Comparison of ENCODE assay signal across 7 mouse cellular contexts in genomic region chr4:141664799-141665198, GRCm38 (mm10). TPM values are rescaled to one million over a fixed set of nuclear protein-coding genes. Genes with fewer than 3 reads are reported as not detected.
A peak's percentile ranks its signal among the peaks of the same experiment; 100 is the strongest.
DNase-seq lines count a peak whose midpoint lies in the region; ATAC-seq and TF ChIP-seq lines count a peak whose summit lies in the region.

Plekhm2 (minus strand) TSS chr4:141664899.

- H3K9me3 ChIP-seq in forebrain, embryonic 14.5 days (replicated peaks; ENCODE audit: control insufficient read depth, low read length): no peaks in the 10 kb centered on the region
- H3K9me3 ChIP-seq in hindbrain, embryonic 12.5 days (replicated peaks): no peaks in the 10 kb centered on the region
- H3K9me3 ChIP-seq in liver, embryonic 14.5 days (ENCODE audit: control insufficient read depth, low read length): no peaks in the 10 kb centered on the region

- peaks cover 8% of the 10 kb centered on the region; the same call in 1 of the 2 replicates for H3K4me1 ChIP-seq in forebrain, embryonic 14.5 days (ENCODE audit: control insufficient read depth, insufficient read depth, low read length)
- peaks cover 19% of the 10 kb centered on the region for H3K4me1 ChIP-seq in hindbrain, embryonic 12.5 days
- peaks cover 7 to 11% of the 10 kb centered on the region in 2 experiments for H3K4me1 ChIP-seq in liver, embryonic 14.5 days (replicated peaks; ENCODE audit: control insufficient read depth in 2 of 2, insufficient read depth in 2 of 2, low read length in 1 of 2)

- H3K27ac ChIP-seq in forebrain, embryonic 14.5 days (ENCODE audit: low read depth, low read length): peak within 1 kb of the TSS; percentile 66
- H3K27ac ChIP-seq in hindbrain, embryonic 12.5 days: peak within 1 kb of the TSS; percentile 64
- no peak within 1 kb of the TSS for H3K27ac ChIP-seq in liver, embryonic 14.5 days

- ATAC-seq in forebrain, embryonic 14.5 days: no peak; the same call in 1 of the 2 replicates
- ATAC-seq in hindbrain, embryonic 12.5 days (ENCODE audit: low FRiP score): peak; percentile 30; the same call in 1 of the 2 replicates
- ATAC-seq in liver, embryonic 14.5 days (ENCODE audit: insufficient read depth): no peak

- no peak for DNase-seq in urinary bladder, adult 2 months (ENCODE audit: low spot score)
- DNase-seq in urinary bladder, adult 18-20 months (ENCODE audit: low spot score in 2 of 2): no peak
- DNase-seq in forebrain, embryonic 14.5 days (ENCODE audit: low spot score): no peak
- DNase-seq in liver, embryonic 14.5 days (ENCODE audit: low read depth in 3 of 3, low spot score in 3 of 3): no peak
- no peak for DNase-seq in urinary bladder, postnatal 14 days (ENCODE audit: low spot score)
- DNase-seq in right cerebral cortex, postnatal 25 days: no peak

- TF ChIP-seq EP300 in liver, embryonic 14.5 days (IDR thresholded peaks at IDR 0.05; ENCODE audit: low read depth): no peak

- TF ChIP-seq CTCF in liver, embryonic 14.5 days (IDR thresholded peaks at IDR 0.05; ENCODE audit: low read depth): no peak

- WGBS in forebrain, embryonic 14.5 days: 72% methylated on average over 8 of the region's 8 CpGs
- 76% methylated on average over 8 of the region's 8 CpGs for WGBS in hindbrain, embryonic 12.5 days
- 65% methylated on average over 8 of the region's 8 CpGs for WGBS in liver, embryonic 14.5 days (ENCODE audit: insufficient replicate concordance)

- peak within 1 kb of the TSS; percentile 91 for H3K9ac ChIP-seq in forebrain, embryonic 14.5 days (ENCODE audit: low read length)
- peak within 1 kb of the TSS; percentile 94 for H3K9ac ChIP-seq in hindbrain, embryonic 12.5 days
- peak within 1 kb of the TSS; percentile 75 for H3K9ac ChIP-seq in liver, embryonic 14.5 days (replicated peaks)

- peak within 1 kb of the TSS; percentile 70 for H3K4me2 ChIP-seq in forebrain, embryonic 14.5 days (ENCODE audit: low read length)
- H3K4me2 ChIP-seq in hindbrain, embryonic 12.5 days (replicated peaks): peak within 1 kb of the TSS; percentile 77
- H3K4me2 ChIP-seq in liver, embryonic 14.5 days (ENCODE audit: low read depth): peak within 1 kb of the TSS; percentile 99

- no peaks in the 10 kb centered on the region for H3K27me3 ChIP-seq in forebrain, embryonic 14.5 days (replicated peaks; ENCODE audit: control insufficient read depth, insufficient read depth, low read length)
- H3K27me3 ChIP-seq in hindbrain, embryonic 12.5 days: no peaks in the 10 kb centered on the region
- no peaks in the 10 kb centered on the region for H3K27me3 ChIP-seq in liver, embryonic 14.5 days (ENCODE audit: control insufficient read depth, insufficient read depth, low read length)

- peak within 1 kb of the TSS; percentile 80 for H3K4me3 ChIP-seq in forebrain, embryonic 14.5 days (ENCODE audit: low read depth, low read length)
- H3K4me3 ChIP-seq in hindbrain, embryonic 12.5 days: peak within 1 kb of the TSS; percentile 79
- H3K4me3 ChIP-seq in liver, embryonic 14.5 days (ENCODE audit: insufficient read depth in 1 of 2, low read depth in 2 of 2, low read length in 2 of 2): peak within 1 kb of the TSS; percentile 58 to 74

- H3K36me3 ChIP-seq in forebrain, embryonic 14.5 days (ENCODE audit: control insufficient read depth, insufficient read depth, low read length): peaks cover 15% of the 10 kb centered on the region
- peaks cover 18% of the 10 kb centered on the region; the same call in 1 of the 2 replicates for H3K36me3 ChIP-seq in hindbrain, embryonic 12.5 days
- no peaks in the 10 kb centered on the region for H3K36me3 ChIP-seq in liver, embryonic 14.5 days (replicated peaks; ENCODE audit: control insufficient read depth, insufficient read depth, low read depth)

RNA-seq across cellular contexts. Expression of gene Plekhm2, which starts in this region (rescaled TPM):
- 31.5 and 32.0 TPM in 2 replicates for polyA plus RNA-seq in urinary bladder, adult 2 months (2012; rRNA removed)
- polyA plus RNA-seq in forebrain, embryonic 14.5 days (2014; fragmentation: Nextera tagmentation; extraction: Ambion mirVana): 3.6 and 3.9 TPM in 2 replicates
- polyA plus RNA-seq in hindbrain, embryonic 12.5 days (2016; fragmentation: Nextera tagmentation; extraction: Ambion mirVana): 6.3 and 7.6 TPM in 2 replicates
- polyA plus RNA-seq in liver, embryonic 14.5 days (2012; rRNA removed): 4.2 and 4.5 TPM in 2 replicates
- 0.33 and 0.49 TPM in 2 replicates for polyA plus RNA-seq in liver, embryonic 14.5 days (2014; fragmentation: Nextera tagmentation; extraction: Ambion mirVana)
